Mouse (Mus musculus) spleen, adult 2 months (tissue): ENCODE measurements around the gene Vkorc1. TPM values are rescaled to one million over a fixed set of nuclear protein-coding genes. Genes with fewer than 3 reads are reported as not detected.

ENCODE experiments used
- DNase-seq, 2 experiments: peaks; one replicate each; pipeline versions ENCODE4 v3.0.0 to v3.0.0-alpha.2; 2012 to 2021; ENCODE audit warnings: low spot score in 2 of 2, low read depth in 1 of 2
- H3K27ac ChIP-seq: fragments of 200-500 bp; 2 replicates; pipeline ENCODE4 v1.5.1; 2012; ENCODE audit warnings: low read length, inconsistent platforms; ENCODE audit not compliant: insufficient read depth
- H3K27me3 ChIP-seq: fragments of 200-500 bp; 2 replicates; pipeline ENCODE4 v1.6.1; 2012; ENCODE audit warnings: mild to moderate bottlenecking, moderate library complexity, low read length, inconsistent platforms; ENCODE audit not compliant: control insufficient read depth, insufficient read depth
- H3K36me3 ChIP-seq: fragments of 200-500 bp; 2 replicates; pipeline ENCODE4 v1.6.1; 2012; ENCODE audit warnings: mild to moderate bottlenecking, low read length, inconsistent platforms; ENCODE audit not compliant: control insufficient read depth, insufficient read depth
- H3K4me1 ChIP-seq: fragments of 200-500 bp; 2 replicates; pipeline ENCODE4 v1.6.1; 2011; ENCODE audit warnings: inconsistent platforms; ENCODE audit not compliant: control insufficient read depth, insufficient read depth, insufficient read length
- H3K4me3 ChIP-seq: fragments of 200-500 bp; 2 replicates; pipeline ENCODE4 v1.5.1; 2011; ENCODE audit warnings: mild to moderate bottlenecking, inconsistent platforms; ENCODE audit not compliant: insufficient read depth, insufficient read length; ENCODE audit errors: extremely low read depth
- CTCF ChIP-seq: fragments of 200-500 bp; IDR thresholded peaks from 2 replicates; pipeline ENCODE4 v1.5.1; 2011; ENCODE audit warnings: mild to moderate bottlenecking, inconsistent platforms; ENCODE audit not compliant: insufficient read depth, insufficient read length, insufficient replicate concordance; ENCODE audit errors: extremely low read depth
- POLR2A ChIP-seq: fragments of 200-500 bp; IDR thresholded peaks from 2 replicates; pipeline ENCODE4 v1.6.1; 2011; ENCODE audit warnings: low read depth, low read length, inconsistent platforms
- WGBS: fragments of 180-500 bp; shearing (Covaris S2); methylation state at CpG from one replicate; pipeline ENCODE4 v1.1.7; 2018; 5-methylcytosine and 5-hydroxymethylcytosine counted together
- polyA plus RNA-seq: library from polyadenylated mRNA; depleted of rRNA; stranded (reverse); fragments of >200 nt; gene quantifications from 2 replicates; pipeline ENCODE4 v1.2.3, GENCODE M21; 2012

Vkorc1 gene
- polyA plus RNA-seq, 1 experiment = 46.1 TPM

DNA sequence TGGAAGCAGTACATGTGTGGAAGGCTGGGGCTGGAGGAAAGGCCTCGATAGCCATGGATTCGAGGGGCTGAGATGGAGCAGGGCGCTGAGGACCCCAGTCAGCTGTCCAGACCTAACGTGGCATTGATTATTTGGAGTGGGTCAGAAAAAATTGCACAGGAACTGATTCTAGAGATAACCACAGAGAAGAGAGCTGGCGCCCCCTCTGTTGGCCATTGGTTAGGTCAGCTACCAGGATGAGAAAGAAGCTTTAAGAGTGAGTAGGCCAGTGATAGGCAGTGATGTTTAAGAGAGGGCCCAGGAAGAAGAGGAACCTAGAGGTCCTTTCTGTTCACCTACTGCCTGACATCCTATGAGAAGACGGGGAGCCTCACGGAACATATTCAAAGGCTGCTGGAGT is 23.9 kb upstream of the Vkorc1 start:
- no peak for DNase-seq
- H3K27me3 ChIP-seq = no peaks in the 10 kb centered on the region
- H3K27ac ChIP-seq = no peak overlapping the region
- no peak; the same call in 1 of the 2 replicates for TF ChIP-seq CTCF
- no peak for TF ChIP-seq POLR2A
- peaks cover 12% of the 10 kb centered on the region; the same call in 1 of the 2 replicates for H3K4me1 ChIP-seq
- H3K36me3 ChIP-seq = peaks cover 9% of the 10 kb centered on the region
- 80% methylated on average over 7 of the region's 7 CpGs for WGBS
- H3K4me3 ChIP-seq = no peak overlapping the region

DNA sequence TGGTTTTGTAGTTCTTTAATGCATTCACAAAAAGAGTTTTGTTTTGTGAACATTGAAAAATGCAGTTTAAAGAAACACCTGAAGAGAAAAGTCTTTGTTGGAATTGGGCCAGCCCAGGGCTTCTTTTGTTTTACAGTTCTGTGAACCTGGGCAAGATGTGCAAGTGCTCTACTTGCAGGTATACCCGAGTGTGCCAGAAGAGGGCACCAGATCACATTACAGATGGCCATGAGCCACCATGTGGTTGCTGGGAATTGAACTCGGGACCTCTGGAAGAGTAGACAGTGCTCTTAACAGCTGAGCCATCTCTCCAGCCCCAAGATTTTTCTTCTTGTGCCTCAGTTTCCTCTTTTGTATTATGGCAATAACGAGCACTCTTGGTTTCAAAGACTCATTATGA is 22.8 kb upstream of the Vkorc1 start:
- H3K27me3 ChIP-seq = no peaks in the 10 kb centered on the region
- H3K4me1 ChIP-seq = peaks cover 12% of the 10 kb centered on the region; the same call in 1 of the 2 replicates
- WGBS = 54% methylated on average over 3 of the region's 3 CpGs
- DNase-seq = peak in 1 of 2 experiments; percentile 69
- peak; percentile 16; the same call in 1 of the 2 replicates for TF ChIP-seq CTCF
- no peak for TF ChIP-seq POLR2A
- H3K36me3 ChIP-seq = peaks cover 9% of the 10 kb centered on the region
- no peak overlapping the region for H3K27ac ChIP-seq
- no peak overlapping the region for H3K4me3 ChIP-seq

DNA sequence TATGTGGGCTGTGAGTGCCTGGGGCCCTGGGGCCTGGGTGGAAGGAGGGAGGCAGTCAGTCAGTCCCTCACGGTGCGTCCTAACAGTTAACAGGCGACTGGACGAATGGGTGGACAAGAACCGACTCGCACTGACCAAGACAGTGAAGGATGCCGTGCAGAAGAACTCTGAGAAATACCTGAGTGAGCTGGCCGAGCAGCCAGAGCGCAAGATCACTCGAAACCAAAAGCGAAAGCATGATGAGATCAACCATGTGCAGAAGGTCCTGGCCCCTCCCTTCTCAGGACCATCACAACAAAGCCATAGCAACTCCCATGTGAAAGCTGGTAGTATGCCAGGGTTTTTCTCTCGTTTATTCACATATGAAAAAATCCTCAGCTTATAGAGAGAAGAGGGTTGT is 19.9 kb upstream of the Vkorc1 start:
- WGBS = 77% methylated on average over 12 of the region's 12 CpGs
- Histone ChIP-seq H3K36me3 (peaks cover 9% of the 10 kb centered on the region), H3K27me3 (no peaks in the 10 kb centered on the region)

DNA sequence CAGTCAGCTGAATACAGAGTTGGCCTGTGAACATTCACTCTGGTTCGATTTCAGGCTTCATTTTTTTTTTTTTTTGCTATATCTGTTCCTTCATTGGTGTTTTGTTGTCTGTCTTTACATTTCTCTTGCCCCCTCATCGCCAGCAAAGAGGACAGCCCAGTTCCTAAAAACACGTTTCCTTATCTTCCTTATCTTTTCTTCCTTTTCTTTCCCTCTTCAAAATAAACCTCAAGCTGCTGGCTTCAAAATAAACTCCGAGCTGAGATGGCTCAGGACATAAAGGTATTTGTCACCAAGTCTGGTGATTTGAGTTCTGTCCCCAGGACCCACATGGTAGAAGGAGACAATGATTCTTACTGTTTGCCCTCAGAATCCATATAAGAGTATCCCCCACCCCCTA is 17.5 kb upstream of the Vkorc1 start:
- Histone ChIP-seq H3K27me3 (no peaks in the 10 kb centered on the region), H3K4me3 (peak overlapping the region; percentile 78), H3K36me3 (peaks cover 17% of the 10 kb centered on the region), H3K4me1 (no peaks in the 10 kb centered on the region), H3K27ac (no peak overlapping the region)
- TF ChIP-seq POLR2A (no peak), CTCF (no peak)
- DNase-seq = no peak
- WGBS = 7% methylated on average over 4 of the region's 4 CpGs

More for the DNA sequence above, 19.9 kb upstream of the Vkorc1 start:
- Histone ChIP-seq H3K4me3 (no peak overlapping the region), H3K4me1 (no peaks in the 10 kb centered on the region), H3K27ac (no peak overlapping the region)
- no peak for TF ChIP-seq CTCF
- TF ChIP-seq POLR2A = no peak
- DNase-seq = no peak

DNA sequence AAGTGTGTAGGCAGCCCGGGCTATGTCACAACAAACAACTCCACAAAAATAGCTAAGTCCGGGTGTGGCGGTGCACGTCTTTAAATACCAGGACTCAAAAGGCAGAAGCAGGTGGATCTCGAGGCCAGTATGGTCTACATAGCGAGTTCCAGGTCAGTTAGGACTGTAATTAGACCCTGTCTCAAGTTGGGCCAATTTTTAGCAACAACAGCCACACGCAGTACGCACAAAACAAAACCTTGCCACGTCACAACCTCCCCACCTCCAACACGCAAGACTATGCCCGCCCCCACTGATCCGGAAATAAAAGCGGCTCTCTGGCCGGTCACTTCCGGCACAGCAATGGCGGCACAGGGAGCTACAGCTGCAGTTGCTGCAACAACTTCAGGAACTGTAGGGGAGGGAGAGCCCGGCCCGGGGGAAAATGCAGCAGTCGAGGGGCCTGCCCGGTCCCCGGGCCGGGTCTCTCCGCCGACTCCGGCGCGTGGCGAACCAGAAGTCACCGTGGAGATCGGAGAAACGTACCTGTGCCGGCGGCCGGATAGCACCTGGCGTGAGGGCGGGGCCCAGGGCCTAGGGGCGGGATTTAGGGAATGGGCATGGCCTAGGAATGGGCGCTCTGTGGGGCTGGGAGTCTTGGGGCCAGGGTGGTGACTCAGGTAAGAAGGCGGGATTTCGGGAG is 16.9 kb upstream of the Vkorc1 start, which contains the start of gene Kat8:
Gene Kat8 (plus strand): TSS at position 327 of the 682 bp plus-strand sequence.
- no peak for TF ChIP-seq CTCF
- peak; percentile 30; the same call in 1 of the 2 replicates for TF ChIP-seq POLR2A
- peak within 1 kb of the TSS; percentile 72 for H3K27ac ChIP-seq
- peak; percentile 81 to 83 for DNase-seq
- H3K36me3 ChIP-seq = peaks cover 19% of the 10 kb centered on the region
- 2% methylated on average over 40 of the region's 40 CpGs for WGBS
- no peaks in the 10 kb centered on the region for H3K4me1 ChIP-seq
- peak within 1 kb of the TSS; percentile 78 for H3K4me3 ChIP-seq
- H3K27me3 ChIP-seq = no peaks in the 10 kb centered on the region

DNA sequence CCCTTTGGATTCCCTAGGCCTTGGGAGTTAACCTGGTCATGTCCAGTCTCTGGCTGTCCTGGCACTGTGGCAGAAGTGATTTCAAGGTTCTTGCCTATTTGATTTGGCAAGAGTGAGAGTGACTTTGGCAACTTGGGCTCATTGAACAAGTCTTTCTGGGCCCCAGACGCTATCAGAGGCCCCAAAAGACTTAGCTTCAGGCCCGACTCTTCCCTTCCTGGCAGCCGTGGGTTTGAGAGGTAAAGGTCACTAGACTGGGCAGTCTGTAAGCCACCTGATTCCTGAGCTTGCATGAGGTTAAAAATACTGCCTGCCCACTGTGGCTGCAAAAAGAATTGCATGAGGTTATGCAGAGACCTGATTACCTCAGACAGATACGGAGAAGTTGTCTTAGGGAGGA is 13.2 kb upstream of the Vkorc1 start:
- Histone ChIP-seq H3K4me3 (no peak overlapping the region), H3K27ac (no peak overlapping the region), H3K27me3 (no peaks in the 10 kb centered on the region), H3K36me3 (peaks cover 19% of the 10 kb centered on the region), H3K4me1 (no peaks in the 10 kb centered on the region; the same call in 1 of the 2 replicates)
- DNase-seq = no peak
- 89% methylated on average over 4 of the region's 4 CpGs for WGBS
- no peak for TF ChIP-seq POLR2A
- no peak for TF ChIP-seq CTCF

DNA sequence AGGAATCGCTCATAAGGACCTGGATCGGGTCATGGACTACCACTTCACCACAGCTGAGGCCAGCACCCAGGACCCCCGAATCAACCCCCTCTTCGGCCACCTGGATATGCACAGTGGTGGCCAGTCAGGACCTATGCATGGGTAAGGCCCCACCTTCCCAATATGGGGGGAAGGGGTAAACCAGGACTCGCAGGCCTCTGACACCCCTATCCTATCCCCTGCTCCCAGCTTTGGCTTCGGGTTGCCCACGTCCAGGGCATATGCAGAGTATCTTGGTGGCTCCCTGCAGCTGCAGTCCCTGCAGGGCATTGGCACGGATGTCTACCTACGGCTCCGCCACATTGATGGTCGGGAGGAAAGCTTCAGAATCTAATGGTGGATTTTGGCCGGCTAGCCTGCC is 12.5 kb upstream of the Vkorc1 start:
- Histone ChIP-seq H3K4me1 (no peaks in the 10 kb centered on the region; the same call in 1 of the 2 replicates), H3K4me3 (no peak overlapping the region), H3K27me3 (no peaks in the 10 kb centered on the region), H3K27ac (no peak overlapping the region), H3K36me3 (peaks cover 19% of the 10 kb centered on the region)
- 95% methylated on average over 12 of the region's 12 CpGs for WGBS
- TF ChIP-seq POLR2A (no peak), CTCF (no peak)
- DNase-seq = no peak
